Mouse (Mus musculus): ENCODE results near the gene Dact2. TPM values are rescaled to one million over a fixed set of nuclear protein-coding genes. Genes with fewer than 3 reads are reported as not detected.

Gene Dact2
- polyA plus RNA-seq, 1 experiment from 2014 or later: 15.0 TPM

Other genes starting within 250 kb of the Dact2 start
- gene Gm7356, start 200.6 kb downstream of the Dact2 start, polyA plus RNA-seq (2015; fragmentation: Nextera tagmentation; extraction: Ambion mirVana): not detected in 2 replicates
- not detected in 2 replicates for gene Gm7358, start 144.8 kb downstream of the Dact2 start, polyA plus RNA-seq (2015; fragmentation: Nextera tagmentation; extraction: Ambion mirVana)
- 93.7 and 97.5 TPM in 2 replicates for gene Smoc2, start 75.2 kb upstream of the Dact2 start, polyA plus RNA-seq (2015; fragmentation: Nextera tagmentation; extraction: Ambion mirVana)

Data from kidney, embryonic 16.5 days (tissue).